Comparison of ENCODE assay signal across 29 mouse cellular contexts in genomic region chr8:42187083-42187482, GRCm38 (mm10).
DNase-seq lines count a peak whose midpoint lies in the region; ATAC-seq and TF ChIP-seq lines count a peak whose summit lies in the region.
"Had no signal": no experiment of that assay in that cellular context is flagged by ENCODE, and none has a peak within 500 bp of the region (broad histone marks: within the 10 kb centered on the region; RNA-seq: fewer than 3 reads in every experiment).

No protein-coding gene starts in this region.

- whole genome bisulfite sequencing in large intestine, adult 2 months, result 33% methylated on average over 1 of the region's 1 CpGs
- 55% methylated on average over 1 of the region's 1 CpGs for whole genome bisulfite sequencing in liver, embryonic 15.5 days (ENCODE audit: insufficient replicate concordance)
- 26% methylated on average over 1 of the region's 1 CpGs for WGBS in stomach, postnatal 0 days
- 97% methylated on average over 1 of the region's 1 CpGs for WGBS in hindbrain, embryonic 13.5 days

- DNase-seq in fibroblast of lung, adult 2 months (ENCODE audit: low read depth), result peak; percentile 36
- peak; percentile 82 for DNase-seq in large intestine, adult 2 months (ENCODE audit: low read depth, low spot score)
- peak; percentile 30 for DNase-seq in stomach, postnatal 0 days (ENCODE audit: low spot score)
- DNase-seq in right cerebral cortex, postnatal 14 days, result no peak
- DNase-seq: adrenal gland, postnatal 14 days; cerebellum, adult 11-12 months; cerebellum, adult 9-11 months; embryo, embryonic 11 days; gastrocnemius, adult 2 months; gastrocnemius, postnatal 36 days; heart, adult 18-20 months; heart, postnatal 36 days; kidney, adult 18-20 months; kidney, postnatal 36 days; left cerebral cortex, postnatal 4 days; lung, adult 2 months; lung, postnatal 10 days; right cerebral cortex, adult 18-20 months; right cerebral cortex, postnatal 4 days had no signal

- H3K4me3 ChIP-seq in liver, embryonic 15.5 days (replicated peaks), result no peak overlapping the region
- no peak overlapping the region for H3K4me3 ChIP-seq in stomach, postnatal 0 days (ENCODE audit: low read depth, low read length)
- H3K4me3 ChIP-seq in hindbrain, embryonic 13.5 days, result no peak overlapping the region
- H3K4me3 ChIP-seq: embryonic facial prominence, embryonic 12.5 days; gastrocnemius, adult 2 months; hindbrain, embryonic 12.5 days; kidney, embryonic 15.5 days; midbrain, embryonic 10.5 days had no signal

- H3K27me3 ChIP-seq in liver, embryonic 15.5 days, result no peaks in the 10 kb centered on the region
- H3K27me3 ChIP-seq in stomach, postnatal 0 days (ENCODE audit: control insufficient read depth, insufficient read depth, low read length), result no peaks in the 10 kb centered on the region
- no peaks in the 10 kb centered on the region for H3K27me3 ChIP-seq in hindbrain, embryonic 13.5 days
- H3K27me3 ChIP-seq: CH12.LX; embryonic facial prominence, embryonic 12.5 days; hindbrain, embryonic 12.5 days; kidney, embryonic 15.5 days had no signal

- no peaks in the 10 kb centered on the region for H3K4me1 ChIP-seq in liver, embryonic 15.5 days (replicated peaks)
- H3K4me1 ChIP-seq in stomach, postnatal 0 days (replicated peaks; ENCODE audit: control insufficient read depth, insufficient read depth), result no peaks in the 10 kb centered on the region
- no peaks in the 10 kb centered on the region for H3K4me1 ChIP-seq in hindbrain, embryonic 13.5 days (replicated peaks)
- H3K4me1 ChIP-seq: embryonic facial prominence, embryonic 12.5 days; hindbrain, embryonic 12.5 days; kidney, embryonic 15.5 days; midbrain, embryonic 10.5 days had no signal

- no peaks in the 10 kb centered on the region for H3K36me3 ChIP-seq in liver, embryonic 15.5 days (replicated peaks)
- no peaks in the 10 kb centered on the region for H3K36me3 ChIP-seq in stomach, postnatal 0 days (ENCODE audit: control insufficient read depth, insufficient read depth, low read length)
- no peaks in the 10 kb centered on the region for H3K36me3 ChIP-seq in hindbrain, embryonic 13.5 days
- H3K36me3 ChIP-seq: embryonic facial prominence, embryonic 12.5 days; hindbrain, embryonic 12.5 days; kidney, embryonic 15.5 days; midbrain, embryonic 10.5 days had no signal

- TF ChIP-seq EP300 in stomach, postnatal 0 days (optimal IDR thresholded peaks at IDR 0.05), result no peak

- peak; percentile 69 for ATAC-seq in liver, embryonic 15.5 days (ENCODE audit: insufficient read depth)
- peak; percentile 92 for ATAC-seq in stomach, postnatal 0 days (ENCODE audit: low FRiP score, low TSS enrichment)
- ATAC-seq in hindbrain, embryonic 13.5 days (ENCODE audit: low FRiP score), result no peak
- ATAC-seq: forebrain, embryonic 16.5 days; midbrain, embryonic 16.5 days had no signal

- H3K9me3 ChIP-seq in liver, embryonic 15.5 days (replicated peaks), result no peaks in the 10 kb centered on the region
- H3K9me3 ChIP-seq in stomach, postnatal 0 days (ENCODE audit: control insufficient read depth, low read length), result no peaks in the 10 kb centered on the region
- no peaks in the 10 kb centered on the region for H3K9me3 ChIP-seq in hindbrain, embryonic 13.5 days
- H3K9me3 ChIP-seq: embryonic facial prominence, embryonic 12.5 days; hindbrain, embryonic 12.5 days; kidney, embryonic 15.5 days; midbrain, embryonic 10.5 days had no signal

- no peak for TF ChIP-seq CTCF in stomach, postnatal 0 days (IDR thresholded peaks at IDR 0.05; ENCODE audit: low read depth)

- H3K4me2 ChIP-seq in liver, embryonic 15.5 days, result no peak overlapping the region
- no peak overlapping the region for H3K4me2 ChIP-seq in stomach, postnatal 0 days (replicated peaks; ENCODE audit: low read depth)
- no peak overlapping the region for H3K4me2 ChIP-seq in hindbrain, embryonic 13.5 days
- H3K4me2 ChIP-seq: embryonic facial prominence, embryonic 12.5 days; heart, embryonic 11.5 days; hindbrain, embryonic 12.5 days; kidney, embryonic 15.5 days had no signal

- no peak overlapping the region for H3K9ac ChIP-seq in liver, embryonic 15.5 days
- H3K9ac ChIP-seq in stomach, postnatal 0 days (ENCODE audit: low read length), result no peak overlapping the region
- no peak overlapping the region for H3K9ac ChIP-seq in hindbrain, embryonic 13.5 days
- H3K9ac ChIP-seq: embryonic facial prominence, embryonic 12.5 days; hindbrain, embryonic 12.5 days; kidney, embryonic 15.5 days had no signal

- H3K27ac ChIP-seq in liver, embryonic 15.5 days (replicated peaks), result no peak overlapping the region
- H3K27ac ChIP-seq in stomach, postnatal 0 days (replicated peaks), result no peak overlapping the region
- no peak overlapping the region for H3K27ac ChIP-seq in hindbrain, embryonic 13.5 days
- H3K27ac ChIP-seq: embryonic facial prominence, embryonic 12.5 days; gastrocnemius, adult 2 months; hindbrain, embryonic 12.5 days; kidney, embryonic 15.5 days; midbrain, embryonic 10.5 days had no signal
